Mouse (Mus musculus) stomach, embryonic 14.5 days (tissue): ENCODE results near the gene Itgae. TPM values are rescaled to one million over a fixed set of nuclear protein-coding genes. Genes with fewer than 3 reads are reported as not detected.

Source experiments
- ATAC-seq: fragments of 200-750 bp; cut with Nextera tagmentation; 2 replicates; pipeline ENCODE4 v1.8.0; 2017; ENCODE audit warnings: low read depth, moderate TSS enrichment; ENCODE audit not compliant: insufficient number of reproducible peaks, insufficient read depth, low FRiP score
- H3K27ac ChIP-seq: fragments of 300-500 bp; sonication (generic); 2 replicates; pipeline ENCODE4 v1.5.1; 2014; ENCODE audit warnings: mild to moderate bottlenecking, low read length, moderate library complexity, mixed read lengths
- H3K27me3 ChIP-seq: fragments of 300-500 bp; sonication (generic); 2 replicates; pipeline ENCODE4 v1.6.1; 2014; ENCODE audit warnings: low read length, control low read depth, mixed read lengths; ENCODE audit not compliant: control insufficient read depth, insufficient read depth
- H3K36me3 ChIP-seq: fragments of 300-500 bp; sonication (generic); 2 replicates; pipeline ENCODE4 v1.6.1; 2014; ENCODE audit warnings: mild to moderate bottlenecking, control low read depth, low read length, moderate library complexity, mixed read lengths; ENCODE audit not compliant: control insufficient read depth, insufficient read depth
- H3K4me1 ChIP-seq: fragments of 300-500 bp; sonication (generic); 2 replicates; pipeline ENCODE4 v1.6.1; 2014; ENCODE audit warnings: low read length, control low read depth, mixed read lengths; ENCODE audit not compliant: control insufficient read depth, insufficient read depth
- H3K4me2 ChIP-seq: fragments of 300-500 bp; sonication (generic); replicated peaks from 2 replicates; pipeline ENCODE4 v1.6.1; 2014; ENCODE audit warnings: low read depth, low read length, control low read depth
- H3K4me3 ChIP-seq: fragments of 300-500 bp; sonication (generic); 2 replicates; pipeline ENCODE4 v1.5.1; 2014; ENCODE audit warnings: low read depth, low read length, control low read depth
- H3K9ac ChIP-seq: fragments of 300-500 bp; sonication (generic); replicated peaks from 2 replicates; pipeline ENCODE4 v1.6.1; 2014; ENCODE audit warnings: low read depth, mild to moderate bottlenecking, control low read depth, low read length, moderate library complexity, mixed read lengths
- H3K9me3 ChIP-seq: fragments of 300-500 bp; sonication (generic); 2 replicates; pipeline ENCODE4 v1.6.1; 2016; ENCODE audit warnings: low read depth, low read length, control low read depth; ENCODE audit not compliant: control insufficient read depth
- WGBS: fragments of 180-500 bp; shearing (Covaris S2); extraction: QIAGEN DNeasy Blood & Tissue Kit; methylation state at CpG from one replicate; pipeline ENCODE4 v1.1.7; 2014; 5-methylcytosine and 5-hydroxymethylcytosine counted together
- polyA plus RNA-seq: library from polyadenylated mRNA; unstranded; fragments of >200 nt; fragmentation: Nextera tagmentation; extraction: Ambion mirVana; gene quantifications from 2 replicates; pipeline ENCODE4 v1.2.1, GENCODE M21; 2014

The Itgae gene
- polyA plus RNA-seq, 1 experiment from 2014 or later: 0.51 TPM

DNA sequence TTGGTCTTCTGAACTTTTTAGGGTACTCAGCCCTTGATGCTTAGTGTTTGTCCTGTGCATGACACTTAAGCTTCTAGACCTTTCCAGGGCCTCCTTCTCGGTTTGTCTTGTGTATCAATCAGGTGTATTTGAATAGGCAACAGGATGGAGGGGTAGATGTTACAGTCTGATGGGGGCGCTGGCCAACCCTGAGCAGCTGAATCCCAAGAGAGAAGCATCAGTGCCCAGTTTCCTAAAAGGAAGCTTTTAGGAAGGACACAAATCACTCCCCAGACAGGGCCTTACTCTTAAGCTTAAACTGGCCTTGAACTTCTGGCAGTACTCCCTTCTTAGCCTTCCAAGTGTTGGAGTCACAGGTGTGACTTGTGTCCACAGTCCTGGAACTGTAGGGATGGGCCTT lies 87.5 kb downstream of the Itgae start:
- 0% methylated on average over 2 of the region's 2 CpGs for WGBS
- Histone ChIP-seq H3K9ac (peak overlapping the region; percentile 92), H3K4me2 (peak overlapping the region; percentile 72), H3K4me3 (peak overlapping the region; percentile 99), H3K9me3 (no peaks in the 10 kb centered on the region), H3K27me3 (no peaks in the 10 kb centered on the region), H3K4me1 (peaks cover 18% of the 10 kb centered on the region; the same call in 1 of the 2 replicates), H3K36me3 (peaks cover 27% of the 10 kb centered on the region), H3K27ac (peak overlapping the region; percentile 98)
- ATAC-seq: no peak

GRCm38 (mm10) chr11:73185872-73186615 lies 95.7 kb downstream of the Itgae start:
- H3K36me3 ChIP-seq: peaks cover 25% of the 10 kb centered on the region
- no peak overlapping the region for H3K4me3 ChIP-seq
- no peaks in the 10 kb centered on the region for H3K4me1 ChIP-seq
- no peaks in the 10 kb centered on the region for H3K9me3 ChIP-seq
- 89% methylated on average over 10 of the region's 10 CpGs for WGBS
- H3K9ac ChIP-seq: no peak overlapping the region
- H3K27ac ChIP-seq: no peak overlapping the region
- no peaks in the 10 kb centered on the region for H3K27me3 ChIP-seq
- no peak for ATAC-seq
- no peak overlapping the region for H3K4me2 ChIP-seq

DNA sequence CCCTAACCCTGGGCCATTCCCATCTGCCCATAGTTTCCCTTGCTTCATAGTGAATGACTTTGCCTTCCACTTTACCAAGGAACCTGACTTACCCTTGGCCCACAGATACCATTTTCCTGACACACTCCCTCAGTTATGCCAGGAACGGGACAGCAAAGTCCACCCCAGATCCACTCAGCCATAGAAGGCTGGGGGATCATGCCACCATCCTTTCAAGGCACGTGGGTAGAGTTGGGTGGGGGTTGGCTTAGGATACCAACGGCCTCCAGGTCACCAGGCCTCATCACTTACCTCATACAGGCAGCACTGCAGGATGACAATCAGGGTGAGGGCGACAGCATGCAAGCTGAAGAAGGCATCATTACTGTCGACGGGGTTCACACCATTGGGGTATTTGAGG lies 96.8 kb downstream of the Itgae start:
- H3K9ac ChIP-seq: no peak overlapping the region
- no peaks in the 10 kb centered on the region for H3K27me3 ChIP-seq
- no peak for ATAC-seq
- H3K4me3 ChIP-seq: no peak overlapping the region
- no peaks in the 10 kb centered on the region for H3K4me1 ChIP-seq
- H3K27ac ChIP-seq: no peak overlapping the region
- H3K4me2 ChIP-seq: no peak overlapping the region
- H3K36me3 ChIP-seq: peaks cover 26% of the 10 kb centered on the region
- H3K9me3 ChIP-seq: no peaks in the 10 kb centered on the region
- WGBS: 89% methylated on average over 6 of the region's 6 CpGs

DNA sequence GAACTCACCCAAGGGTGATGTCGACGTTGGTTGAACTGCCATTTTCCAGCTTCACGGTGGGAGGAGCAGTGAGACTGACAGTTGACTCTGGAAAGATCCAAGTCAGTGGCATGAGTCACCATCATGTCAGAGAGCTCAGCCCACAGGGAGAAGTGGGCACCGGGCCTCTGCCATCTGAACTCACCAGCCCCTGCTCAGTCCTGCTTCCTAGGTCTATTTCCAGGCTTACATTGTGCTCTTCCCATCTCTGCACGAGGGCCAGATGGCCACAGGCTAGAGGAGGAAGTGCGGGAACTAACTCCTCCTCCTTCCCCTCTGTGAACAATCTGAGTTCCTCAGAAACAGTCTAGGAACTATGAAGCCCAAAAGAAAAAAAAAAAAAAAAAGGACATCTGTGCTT lies 102.7 kb downstream of the Itgae start:
- H3K9ac ChIP-seq: no peak overlapping the region
- no peak overlapping the region for H3K4me2 ChIP-seq
- H3K4me1 ChIP-seq: no peaks in the 10 kb centered on the region
- H3K27me3 ChIP-seq: no peaks in the 10 kb centered on the region
- H3K36me3 ChIP-seq: peaks cover 10% of the 10 kb centered on the region
- WGBS: 71% methylated on average over 6 of the region's 6 CpGs
- no peak for ATAC-seq
- no peaks in the 10 kb centered on the region for H3K9me3 ChIP-seq
- H3K4me3 ChIP-seq: no peak overlapping the region
- no peak overlapping the region for H3K27ac ChIP-seq

- no peak overlapping the region for H3K9ac ChIP-seq
- no peak overlapping the region for H3K4me2 ChIP-seq
- peaks cover 10% of the 10 kb centered on the region; the same call in 1 of the 2 replicates for H3K36me3 ChIP-seq
- peaks cover 5% of the 10 kb centered on the region; the same call in 1 of the 2 replicates for H3K4me1 ChIP-seq
- no peak for ATAC-seq
- H3K9me3 ChIP-seq: no peaks in the 10 kb centered on the region
- no peak overlapping the region for H3K4me3 ChIP-seq
- 74% methylated on average over 2 of the region's 2 CpGs for WGBS
- no peak overlapping the region for H3K27ac ChIP-seq
- no peaks in the 10 kb centered on the region for H3K27me3 ChIP-seq
Measured at GRCm38 (mm10) chr11:73194444-73194843, 104.1 kb downstream of the Itgae start.

Other genes with a start within 250 kb of the Itgae start
- gene Atp2a3, start 129.4 kb upstream of the Itgae start, polyA plus RNA-seq: 16.2 and 17.3 TPM in 2 replicates
- 2.2 and 8.0 TPM in 2 replicates for gene P2rx1, start 91.5 kb upstream of the Itgae start, polyA plus RNA-seq
- 4.3 and 5.0 TPM in 2 replicates for gene Camkk1, start 71.6 kb upstream of the Itgae start, polyA plus RNA-seq
- 13.6 and 15.1 TPM in 2 replicates for gene Ncbp3, start 42.8 kb upstream of the Itgae start, polyA plus RNA-seq
- 13.3 and 14.2 TPM in 2 replicates for gene Haspin, start 47.7 kb downstream of the Itgae start, polyA plus RNA-seq
- 0.17 and 0.20 TPM in 2 replicates for gene P2rx5, start 69.8 kb downstream of the Itgae start, polyA plus RNA-seq
- gene Emc6, start 86.5 kb downstream of the Itgae start, polyA plus RNA-seq: 111 and 116 TPM in 2 replicates
- 241 and 253 TPM in 2 replicates for gene Tax1bp3, start 86.5 kb downstream of the Itgae start, polyA plus RNA-seq
- 20.0 and 20.7 TPM in 2 replicates for gene Ctns, start 108.5 kb downstream of the Itgae start, polyA plus RNA-seq
- gene Shpk, start 108.9 kb downstream of the Itgae start, polyA plus RNA-seq: 1.8 TPM in 2 replicates
- 0.13 TPM in 1 of 2 replicates, not detected in the other for gene Trpv1, start 143.7 kb downstream of the Itgae start, polyA plus RNA-seq
- gene Trpv3, start 176.8 kb downstream of the Itgae start, polyA plus RNA-seq: 0.12 and 0.42 TPM in 2 replicates
- 3.7 and 4.1 TPM in 2 replicates for gene Aspa, start 239.0 kb downstream of the Itgae start, polyA plus RNA-seq
- gene Gm49340, start 239.2 kb downstream of the Itgae start, polyA plus RNA-seq: not detected in 2 replicates
- gene Spata22, start 239.2 kb downstream of the Itgae start, polyA plus RNA-seq: not detected in 2 replicates